Mouse (Mus musculus): ENCODE data around the gene Tmem97. TPM values are rescaled to one million over a fixed set of nuclear protein-coding genes. Genes with fewer than 3 reads are reported as not detected.
"Not testable (repeated sequence)": the region's sequence is repeated elsewhere in the genome, so short reads cannot be mapped to it uniquely, and the experiment has no call there.

Tmem97 gene
- polyA plus RNA-seq, 1 experiment: 27.3 TPM

DNA sequence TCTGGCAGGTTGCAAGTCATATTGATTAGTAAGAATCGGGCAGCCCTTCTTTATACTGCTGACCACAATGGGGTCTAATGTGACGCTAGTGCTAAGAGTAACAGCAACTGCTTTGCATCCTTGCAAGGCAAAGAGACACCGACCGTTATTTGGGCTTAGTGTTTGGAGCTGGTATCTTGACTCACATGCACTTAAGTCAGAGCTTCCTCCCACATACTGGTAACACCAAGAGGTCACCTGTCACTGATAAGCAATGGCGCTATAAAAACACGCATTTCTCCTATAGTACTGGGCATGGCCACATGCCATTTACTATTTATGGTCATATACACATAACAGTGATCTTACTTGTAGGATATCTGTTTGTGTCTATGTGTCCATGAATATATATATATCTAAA lies 32.3 kb upstream of the Tmem97 start:
- Histone ChIP-seq H3K27ac (ENCODE audit: control insufficient read depth, insufficient read depth, low read depth, low read length, poor library complexity) (no peak overlapping the region), H3K4me3 (replicated peaks; ENCODE audit: control insufficient read depth, low read depth, low read length) (no peak overlapping the region), H3K4me1 (ENCODE audit: control insufficient read depth, insufficient read depth, low read length) (no peaks in the 10 kb centered on the region)
- no peak for TF ChIP-seq POLR2A (IDR thresholded peaks at IDR 0.05; ENCODE audit: borderline replicate concordance, control insufficient read depth, low read depth, low read length)
- no peak for TF ChIP-seq CTCF (IDR thresholded peaks at IDR 0.05; ENCODE audit: control insufficient read depth, insufficient read depth, low read length)
- WGBS: 66% methylated on average over 6 of the region's 6 CpGs

GRCm38 (mm10) chr11:78574975-78575374 lies 24.4 kb upstream of the Tmem97 start:
- TF ChIP-seq CTCF (IDR thresholded peaks at IDR 0.05; ENCODE audit: control insufficient read depth, insufficient read depth, low read length) (no peak), POLR2A (IDR thresholded peaks at IDR 0.05; ENCODE audit: borderline replicate concordance, control insufficient read depth, low read depth, low read length) (no peak)
- H3K4me1 ChIP-seq (ENCODE audit: control insufficient read depth, insufficient read depth, low read length): no peaks in the 10 kb centered on the region; the same call in 1 of the 2 replicates
- H3K4me3 ChIP-seq (replicated peaks; ENCODE audit: control insufficient read depth, low read depth, low read length): no peak overlapping the region
- 80% methylated on average over 2 of the region's 2 CpGs for WGBS
- H3K27ac ChIP-seq (ENCODE audit: control insufficient read depth, insufficient read depth, low read depth, low read length, poor library complexity): no peak overlapping the region

DNA sequence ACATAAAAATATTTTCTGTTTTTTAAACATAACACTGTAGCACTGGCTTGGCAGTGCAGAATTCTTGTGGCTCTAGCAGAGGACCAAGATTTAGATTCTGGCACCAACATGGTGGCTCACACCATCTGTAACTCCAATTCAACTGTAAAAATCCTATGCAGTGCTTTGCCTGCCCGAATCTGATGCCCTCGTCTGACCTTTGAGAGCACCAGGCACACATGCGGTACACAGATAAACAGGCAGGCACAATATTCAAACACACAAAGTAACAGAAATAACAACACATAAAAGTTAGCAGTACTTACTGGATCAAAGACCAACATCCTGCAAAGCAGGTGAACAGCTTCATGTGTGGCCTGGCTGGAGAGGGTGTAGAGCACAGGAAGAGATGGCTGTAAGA lies 24.0 kb upstream of the Tmem97 start:
- WGBS: 61% methylated on average over 3 of the region's 3 CpGs
- H3K4me1 ChIP-seq (ENCODE audit: control insufficient read depth, insufficient read depth, low read length): no peaks in the 10 kb centered on the region; the same call in 1 of the 2 replicates
- TF ChIP-seq CTCF (IDR thresholded peaks at IDR 0.05; ENCODE audit: control insufficient read depth, insufficient read depth, low read length) (no peak), POLR2A (IDR thresholded peaks at IDR 0.05; ENCODE audit: borderline replicate concordance, control insufficient read depth, low read depth, low read length) (no peak)
- no peak overlapping the region for H3K4me3 ChIP-seq (replicated peaks; ENCODE audit: control insufficient read depth, low read depth, low read length)
- no peak overlapping the region for H3K27ac ChIP-seq (ENCODE audit: control insufficient read depth, insufficient read depth, low read depth, low read length, poor library complexity)

GRCm38 (mm10) chr11:78574031-78574430 lies 23.5 kb upstream of the Tmem97 start:
- H3K27ac ChIP-seq (ENCODE audit: control insufficient read depth, insufficient read depth, low read depth, low read length, poor library complexity); H3K4me3 ChIP-seq (replicated peaks; ENCODE audit: control insufficient read depth, low read depth, low read length); H3K4me1 ChIP-seq (ENCODE audit: control insufficient read depth, insufficient read depth, low read length): not testable (repeated sequence)
- WGBS: 87% methylated on average over 4 of the region's 4 CpGs

DNA sequence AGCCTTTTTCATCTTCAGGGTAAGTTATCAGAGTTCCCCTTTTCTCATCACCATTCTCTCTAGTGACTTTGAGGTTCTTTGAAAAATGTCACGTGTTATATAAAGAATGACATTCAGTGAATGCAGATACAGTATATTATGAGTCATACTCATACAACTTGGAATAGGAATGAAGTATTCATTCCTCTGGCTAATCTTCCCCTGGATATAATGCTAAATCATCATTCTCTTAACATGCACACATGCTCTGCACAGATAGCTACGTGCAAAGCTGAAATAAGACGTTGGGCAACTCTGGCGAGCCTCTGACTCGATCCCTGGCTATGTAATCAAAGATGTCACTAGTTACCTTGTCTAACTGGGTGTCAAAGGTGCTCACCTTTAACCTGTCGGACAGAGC lies 21.3 kb upstream of the Tmem97 start:
- H3K4me3 ChIP-seq (replicated peaks; ENCODE audit: control insufficient read depth, low read depth, low read length): no peak overlapping the region
- 40% methylated on average over 6 of the region's 6 CpGs for WGBS
- no peak overlapping the region for H3K27ac ChIP-seq (ENCODE audit: control insufficient read depth, insufficient read depth, low read depth, low read length, poor library complexity)
- no peak for TF ChIP-seq POLR2A (IDR thresholded peaks at IDR 0.05; ENCODE audit: borderline replicate concordance, control insufficient read depth, low read depth, low read length)
- no peaks in the 10 kb centered on the region; the same call in 1 of the 2 replicates for H3K4me1 ChIP-seq (ENCODE audit: control insufficient read depth, insufficient read depth, low read length)

DNA sequence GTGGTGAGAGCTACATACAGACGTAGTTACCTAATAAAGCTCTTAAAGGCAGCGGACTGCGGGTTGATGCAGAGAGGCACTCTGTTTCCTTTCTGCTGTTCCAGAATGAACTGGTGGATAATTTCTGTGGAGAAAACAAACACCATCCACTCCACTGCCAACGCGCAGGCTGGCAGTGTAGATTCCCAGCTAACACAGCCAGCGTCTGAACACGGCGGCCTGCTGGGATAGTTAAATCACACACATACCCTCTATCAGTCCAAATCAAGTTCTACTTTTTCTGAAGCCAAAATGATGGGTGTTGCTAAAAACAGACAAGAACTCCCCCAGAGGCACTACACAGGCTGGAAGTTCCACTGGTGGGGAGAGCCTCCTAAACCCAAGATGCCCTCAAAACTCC lies 20.9 kb upstream of the Tmem97 start:
- 90% methylated on average over 8 of the region's 8 CpGs for WGBS
- no peak overlapping the region for H3K4me3 ChIP-seq (replicated peaks; ENCODE audit: control insufficient read depth, low read depth, low read length)
- no peak overlapping the region for H3K27ac ChIP-seq (ENCODE audit: control insufficient read depth, insufficient read depth, low read depth, low read length, poor library complexity)

GRCm38 (mm10) chr11:78569806-78570205 lies 19.2 kb upstream of the Tmem97 start:
- Histone ChIP-seq H3K27ac (ENCODE audit: control insufficient read depth, insufficient read depth, low read depth, low read length, poor library complexity) (no peak overlapping the region), H3K4me3 (replicated peaks; ENCODE audit: control insufficient read depth, low read depth, low read length) (no peak overlapping the region), H3K4me1 (ENCODE audit: control insufficient read depth, insufficient read depth, low read length) (no peaks in the 10 kb centered on the region; the same call in 1 of the 2 replicates)
- 22% methylated on average over 3 of the region's 3 CpGs for WGBS
- TF ChIP-seq CTCF (IDR thresholded peaks at IDR 0.05; ENCODE audit: control insufficient read depth, insufficient read depth, low read length): no peak
- TF ChIP-seq POLR2A (IDR thresholded peaks at IDR 0.05; ENCODE audit: borderline replicate concordance, control insufficient read depth, low read depth, low read length): no peak

More for the DNA sequence above, 20.9 kb upstream of the Tmem97 start:
- TF ChIP-seq CTCF (IDR thresholded peaks at IDR 0.05; ENCODE audit: control insufficient read depth, insufficient read depth, low read length): no peak
- H3K4me1 ChIP-seq (ENCODE audit: control insufficient read depth, insufficient read depth, low read length): no peaks in the 10 kb centered on the region; the same call in 1 of the 2 replicates

- H3K4me1 ChIP-seq (ENCODE audit: control insufficient read depth, insufficient read depth, low read length): no peaks in the 10 kb centered on the region; the same call in 1 of the 2 replicates
- TF ChIP-seq CTCF (IDR thresholded peaks at IDR 0.05; ENCODE audit: control insufficient read depth, insufficient read depth, low read length) (no peak), POLR2A (IDR thresholded peaks at IDR 0.05; ENCODE audit: borderline replicate concordance, control insufficient read depth, low read depth, low read length) (no peak)
- 90% methylated on average over 10 of the region's 10 CpGs for WGBS
- H3K27ac ChIP-seq (ENCODE audit: control insufficient read depth, insufficient read depth, low read depth, low read length, poor library complexity): no peak overlapping the region; the same call in 1 of the 2 replicates
- H3K4me3 ChIP-seq (replicated peaks; ENCODE audit: control insufficient read depth, low read depth, low read length): no peak overlapping the region
Measured at GRCm38 (mm10) chr11:78568827-78569226, 18.2 kb upstream of the Tmem97 start.

- WGBS: 72% methylated on average over 6 of the region's 6 CpGs
- no peak overlapping the region for H3K4me3 ChIP-seq (replicated peaks; ENCODE audit: control insufficient read depth, low read depth, low read length)
- H3K4me1 ChIP-seq (ENCODE audit: control insufficient read depth, insufficient read depth, low read length): no peaks in the 10 kb centered on the region; the same call in 1 of the 2 replicates
- TF ChIP-seq CTCF (IDR thresholded peaks at IDR 0.05; ENCODE audit: control insufficient read depth, insufficient read depth, low read length) (no peak), POLR2A (IDR thresholded peaks at IDR 0.05; ENCODE audit: borderline replicate concordance, control insufficient read depth, low read depth, low read length) (no peak)
- H3K27ac ChIP-seq (ENCODE audit: control insufficient read depth, insufficient read depth, low read depth, low read length, poor library complexity): no peak overlapping the region
Measured at GRCm38 (mm10) chr11:78567614-78568013, 17.0 kb upstream of the Tmem97 start.
